Mouse (Mus musculus): ENCODE data around the gene 4931440F15Rik.

4931440F15Rik gene

GRCm38 (mm10) chr11:29801432-29802427 is 23.7 kb downstream of the 4931440F15Rik start:
- no peak for DNase-seq (ENCODE audit: low spot score in 2 of 2)

- no peak for DNase-seq (ENCODE audit: low spot score in 2 of 2)
Measured at GRCm38 (mm10) chr11:29799839-29800238, 25.6 kb downstream of the 4931440F15Rik start.

GRCm38 (mm10) chr11:29795106-29795505 is 30.4 kb downstream of the 4931440F15Rik start:
- DNase-seq (ENCODE audit: low spot score in 2 of 2): no peak

- DNase-seq (ENCODE audit: low spot score in 2 of 2): no peak
Measured at GRCm38 (mm10) chr11:29794475-29794874, 31.0 kb downstream of the 4931440F15Rik start.

- DNase-seq (ENCODE audit: low spot score in 2 of 2): no peak
Measured at GRCm38 (mm10) chr11:29790796-29791195, 34.7 kb downstream of the 4931440F15Rik start.

GRCm38 (mm10) chr11:29788921-29789638 is 36.4 kb downstream of the 4931440F15Rik start:
- no peak for DNase-seq (ENCODE audit: low spot score in 2 of 2)

- DNase-seq (ENCODE audit: low spot score in 2 of 2): no peak
Measured at GRCm38 (mm10) chr11:29788499-29788898, 37.0 kb downstream of the 4931440F15Rik start.

GRCm38 (mm10) chr11:29787473-29787872 is 38.0 kb downstream of the 4931440F15Rik start:
- DNase-seq (ENCODE audit: low spot score in 2 of 2): peak in 1 of 2 experiments; percentile 36

GRCm38 (mm10) chr11:29786583-29787219 is 38.8 kb downstream of the 4931440F15Rik start:
- DNase-seq (ENCODE audit: low spot score in 2 of 2): peak in 1 of 2 experiments; percentile 80

- DNase-seq (ENCODE audit: low spot score in 2 of 2): no peak
Measured at GRCm38 (mm10) chr11:29779409-29780026, 46.0 kb downstream of the 4931440F15Rik start.

GRCm38 (mm10) chr11:29778936-29779335 is 46.5 kb downstream of the 4931440F15Rik start:
- no peak for DNase-seq (ENCODE audit: low spot score in 2 of 2)

GRCm38 (mm10) chr11:29777964-29778363 is 47.5 kb downstream of the 4931440F15Rik start:
- DNase-seq (ENCODE audit: low spot score in 2 of 2): no peak

GRCm38 (mm10) chr11:29774760-29775159 is 50.7 kb downstream of the 4931440F15Rik start:
- DNase-seq (ENCODE audit: low spot score in 2 of 2): peak in 1 of 2 experiments; percentile 5

GRCm38 (mm10) chr11:29774296-29774695 is 51.2 kb downstream of the 4931440F15Rik start:
- DNase-seq (ENCODE audit: low spot score in 2 of 2): no peak
